Mouse (Mus musculus): ENCODE measurements at regions not wholly inside any gene's neighbourhood (a gene's known extent, or its start where the extent isn't known, plus 50 kb on each side); places are given as distances from the start of the nearest gene placed in this dataset.

DNA sequence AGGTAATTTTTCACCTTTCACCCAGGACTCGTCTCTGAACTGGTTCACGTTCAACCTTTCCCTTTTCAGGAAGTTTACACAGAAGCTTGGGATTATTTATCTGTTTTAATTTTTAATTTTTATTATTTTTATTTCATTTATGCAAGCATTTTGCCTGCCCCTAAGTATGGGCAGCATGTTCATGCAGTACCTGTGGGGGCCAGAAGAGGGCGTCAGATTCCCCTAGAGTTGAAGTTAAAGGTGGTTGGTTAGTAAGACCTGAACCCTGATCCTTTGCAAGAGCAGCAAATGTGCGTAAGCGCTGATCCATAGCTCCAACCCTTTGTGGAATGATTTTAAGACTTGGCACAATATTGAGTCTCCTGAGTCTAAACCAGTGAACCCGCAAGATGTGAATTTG, 271.7 kb upstream of the Rora start:
- H3K27ac ChIP-seq (ENCODE audit: control insufficient read depth, insufficient read depth, low read depth, low read length), result no peak overlapping the region
- H3K27me3 ChIP-seq (ENCODE audit: control insufficient read depth, insufficient read depth, low read length), result no peaks in the 10 kb centered on the region
- no peaks in the 10 kb centered on the region for H3K4me1 ChIP-seq (ENCODE audit: control insufficient read depth, insufficient read depth, low read length)
- no peaks in the 10 kb centered on the region for H3K36me3 ChIP-seq (ENCODE audit: control insufficient read depth, insufficient read depth, low read length)
- H3K4me3 ChIP-seq (ENCODE audit: control insufficient read depth, low read depth, low read length), result no peak overlapping the region
- no peak for TF ChIP-seq POLR2A (IDR thresholded peaks at IDR 0.05; ENCODE audit: control insufficient read depth, low read depth, low read length)
- peak; percentile 42; the same call in 1 of the 2 replicates for TF ChIP-seq CTCF (IDR thresholded peaks at IDR 0.05; ENCODE audit: control insufficient read depth, insufficient read depth, insufficient replicate concordance, low read depth, low read length)

DNA sequence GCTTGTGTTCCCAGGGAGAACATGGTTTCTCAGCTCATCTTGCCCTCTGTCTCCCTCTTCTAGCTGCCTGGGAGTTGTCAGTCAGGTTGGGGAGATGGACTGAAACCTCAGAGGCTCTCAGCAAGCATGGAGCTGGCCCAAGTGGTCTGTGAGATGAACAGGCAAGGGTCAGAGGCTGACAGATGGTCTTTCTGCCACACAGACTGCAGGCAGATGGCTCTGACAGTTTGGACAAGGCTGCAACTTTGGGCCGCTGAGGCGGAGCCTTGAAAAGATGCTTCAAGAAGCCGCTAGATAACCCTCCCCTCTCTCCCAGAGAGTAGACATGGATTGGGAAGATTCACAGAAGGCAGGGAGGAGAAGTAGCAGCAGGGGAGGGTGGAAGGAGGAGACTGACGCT, 252.7 kb upstream of the Rora start:
- TF ChIP-seq CTCF (IDR thresholded peaks at IDR 0.05; ENCODE audit: control insufficient read depth, insufficient read depth, insufficient replicate concordance, low read depth, low read length) (no peak), POLR2A (IDR thresholded peaks at IDR 0.05; ENCODE audit: control insufficient read depth, low read depth, low read length) (no peak)
- Histone ChIP-seq H3K27ac (ENCODE audit: control insufficient read depth, insufficient read depth, low read depth, low read length) (no peak overlapping the region), H3K27me3 (ENCODE audit: control insufficient read depth, insufficient read depth, low read length) (no peaks in the 10 kb centered on the region), H3K4me3 (ENCODE audit: control insufficient read depth, low read depth, low read length) (no peak overlapping the region), H3K36me3 (ENCODE audit: control insufficient read depth, insufficient read depth, low read length) (no peaks in the 10 kb centered on the region), H3K4me1 (ENCODE audit: control insufficient read depth, insufficient read depth, low read length) (no peaks in the 10 kb centered on the region)

DNA sequence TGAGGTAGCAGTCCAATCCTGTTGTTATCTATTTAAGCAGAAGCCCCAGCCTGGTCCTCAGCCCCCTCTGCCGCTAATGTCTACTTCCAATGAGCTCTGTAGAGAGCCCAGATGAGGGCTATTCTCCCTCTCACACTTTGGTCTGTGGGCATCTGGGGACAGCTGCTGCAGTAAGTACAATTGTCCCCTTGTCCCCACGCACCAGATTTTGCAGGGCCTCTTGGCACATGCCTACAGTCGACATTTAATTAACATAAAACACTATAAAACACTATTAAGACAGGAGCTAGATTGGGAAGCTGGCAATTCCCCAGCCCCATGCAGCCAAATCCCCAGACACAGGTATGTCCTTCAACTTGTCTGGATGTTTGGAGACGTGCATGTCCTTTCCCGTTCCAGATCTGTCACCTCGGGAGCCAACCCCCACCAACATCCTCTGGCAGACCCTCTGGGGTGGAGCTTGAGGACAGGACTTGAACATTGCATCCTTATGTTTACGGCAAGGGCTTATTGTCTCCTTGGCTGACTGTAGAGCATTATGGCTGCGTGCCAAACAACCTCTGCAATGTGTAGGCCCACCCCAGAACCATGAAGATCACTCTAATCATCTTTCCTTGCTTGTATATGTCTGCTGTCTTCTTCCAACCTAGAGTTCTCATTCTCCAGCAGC, 251.3 kb upstream of the Rora start:
- H3K4me3 ChIP-seq (ENCODE audit: control insufficient read depth, low read depth, low read length), result no peak overlapping the region
- no peaks in the 10 kb centered on the region for H3K4me1 ChIP-seq (ENCODE audit: control insufficient read depth, insufficient read depth, low read length)
- no peaks in the 10 kb centered on the region for H3K27me3 ChIP-seq (ENCODE audit: control insufficient read depth, insufficient read depth, low read length)
- H3K36me3 ChIP-seq (ENCODE audit: control insufficient read depth, insufficient read depth, low read length), result no peaks in the 10 kb centered on the region
- H3K27ac ChIP-seq (ENCODE audit: control insufficient read depth, insufficient read depth, low read depth, low read length), result no peak overlapping the region
- TF ChIP-seq CTCF (IDR thresholded peaks at IDR 0.05; ENCODE audit: control insufficient read depth, insufficient read depth, insufficient replicate concordance, low read depth, low read length), result no peak
- no peak for TF ChIP-seq POLR2A (IDR thresholded peaks at IDR 0.05; ENCODE audit: control insufficient read depth, low read depth, low read length)

DNA sequence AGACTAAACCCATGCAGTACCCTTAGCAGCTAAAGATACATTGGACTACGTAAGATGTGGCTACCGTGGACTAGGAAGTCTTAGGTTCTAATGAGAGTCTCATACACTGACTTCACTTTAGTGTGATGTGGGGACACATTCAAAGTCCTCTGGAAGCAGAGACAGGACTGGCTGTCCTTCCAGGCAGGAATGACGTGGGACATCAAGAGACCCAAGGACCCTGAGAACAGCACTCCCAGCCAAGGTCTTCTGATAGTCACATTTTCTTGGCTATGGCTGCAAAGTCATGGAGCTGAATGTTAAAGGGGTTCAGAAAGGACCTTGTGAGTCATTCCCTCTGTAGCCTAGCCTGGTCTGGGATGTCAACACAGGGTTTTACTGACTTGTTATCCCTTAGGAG, 250.6 kb upstream of the Rora start:
- Histone ChIP-seq H3K27me3 (ENCODE audit: control insufficient read depth, insufficient read depth, low read length) (no peaks in the 10 kb centered on the region), H3K4me3 (ENCODE audit: control insufficient read depth, low read depth, low read length) (no peak overlapping the region), H3K27ac (ENCODE audit: control insufficient read depth, insufficient read depth, low read depth, low read length) (no peak overlapping the region), H3K4me1 (ENCODE audit: control insufficient read depth, insufficient read depth, low read length) (no peaks in the 10 kb centered on the region), H3K36me3 (ENCODE audit: control insufficient read depth, insufficient read depth, low read length) (no peaks in the 10 kb centered on the region)
- TF ChIP-seq POLR2A (IDR thresholded peaks at IDR 0.05; ENCODE audit: control insufficient read depth, low read depth, low read length) (no peak), CTCF (IDR thresholded peaks at IDR 0.05; ENCODE audit: control insufficient read depth, insufficient read depth, insufficient replicate concordance, low read depth, low read length) (no peak)

DNA sequence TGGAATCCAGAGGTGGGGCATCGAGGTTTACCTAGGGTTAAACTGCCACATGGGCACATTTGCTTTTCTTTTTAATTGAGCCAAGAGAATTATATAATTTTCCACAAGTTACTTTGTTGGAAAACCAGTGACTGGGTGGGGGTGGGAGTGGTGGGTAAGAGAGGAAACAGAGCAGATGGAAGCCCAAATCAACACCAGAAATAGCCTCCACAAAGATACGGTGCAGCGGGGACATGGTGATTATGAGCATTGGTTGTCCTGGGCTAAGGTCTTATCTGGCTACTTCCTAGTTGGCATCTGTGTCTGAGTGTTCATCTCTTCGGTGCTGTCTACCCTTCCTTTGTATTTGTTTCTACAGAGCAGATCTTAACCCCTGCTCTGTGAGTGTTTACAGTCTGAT, 250.1 kb upstream of the Rora start:
- no peak overlapping the region for H3K27ac ChIP-seq (ENCODE audit: control insufficient read depth, insufficient read depth, low read depth, low read length)
- no peaks in the 10 kb centered on the region for H3K27me3 ChIP-seq (ENCODE audit: control insufficient read depth, insufficient read depth, low read length)
- no peak overlapping the region for H3K4me3 ChIP-seq (ENCODE audit: control insufficient read depth, low read depth, low read length)
- no peaks in the 10 kb centered on the region for H3K36me3 ChIP-seq (ENCODE audit: control insufficient read depth, insufficient read depth, low read length)
- TF ChIP-seq CTCF (IDR thresholded peaks at IDR 0.05; ENCODE audit: control insufficient read depth, insufficient read depth, insufficient replicate concordance, low read depth, low read length) (no peak), POLR2A (IDR thresholded peaks at IDR 0.05; ENCODE audit: control insufficient read depth, low read depth, low read length) (no peak)
- H3K4me1 ChIP-seq (ENCODE audit: control insufficient read depth, insufficient read depth, low read length), result no peaks in the 10 kb centered on the region

DNA sequence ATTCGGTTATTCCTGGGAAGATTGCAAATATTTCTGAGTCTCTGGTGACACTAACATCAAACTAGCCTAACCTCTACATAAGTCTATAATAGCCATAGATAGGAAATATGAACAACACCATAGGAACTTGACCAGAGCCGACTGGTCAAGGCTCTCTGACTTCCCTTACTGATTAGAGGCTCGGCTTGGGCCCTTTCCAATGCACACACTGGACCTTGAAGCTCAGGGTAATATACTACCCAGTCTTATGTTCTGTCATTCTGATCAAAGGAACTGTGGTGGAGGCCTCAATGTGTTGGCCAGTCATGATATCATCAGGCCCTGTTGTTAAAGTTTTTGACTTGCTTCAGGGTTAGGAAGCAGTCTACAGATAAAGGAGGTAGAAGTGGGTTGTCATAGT, 243.8 kb upstream of the Rora start:
- Histone ChIP-seq H3K4me3 (ENCODE audit: control insufficient read depth, low read depth, low read length) (no peak overlapping the region), H3K27ac (ENCODE audit: control insufficient read depth, insufficient read depth, low read depth, low read length) (no peak overlapping the region)
- TF ChIP-seq POLR2A (IDR thresholded peaks at IDR 0.05; ENCODE audit: control insufficient read depth, low read depth, low read length) (no peak), CTCF (IDR thresholded peaks at IDR 0.05; ENCODE audit: control insufficient read depth, insufficient read depth, insufficient replicate concordance, low read depth, low read length) (no peak)

DNA sequence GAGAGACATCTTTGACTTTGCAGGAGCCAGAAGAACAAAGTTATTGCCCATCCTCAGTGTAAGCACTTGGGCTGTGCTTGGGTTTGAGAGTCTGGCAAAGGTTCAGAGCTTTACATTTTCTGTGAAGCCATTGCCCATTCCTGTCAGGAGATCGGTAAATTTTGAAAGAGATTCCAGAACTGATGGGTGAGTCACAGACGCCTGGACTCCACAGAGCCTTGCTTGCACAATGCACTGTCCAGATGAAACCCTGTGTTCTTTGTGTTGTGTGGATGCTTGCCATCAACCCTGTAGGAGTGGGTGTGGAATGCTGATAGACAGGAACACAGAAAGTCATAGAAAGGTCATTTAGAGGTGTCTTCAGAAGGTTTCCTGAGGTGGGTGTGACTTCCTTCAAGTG, 227.3 kb upstream of the Rora start:
- TF ChIP-seq POLR2A (IDR thresholded peaks at IDR 0.05; ENCODE audit: control insufficient read depth, low read depth, low read length) (no peak), CTCF (IDR thresholded peaks at IDR 0.05; ENCODE audit: control insufficient read depth, insufficient read depth, insufficient replicate concordance, low read depth, low read length) (no peak)
- Histone ChIP-seq H3K4me3 (ENCODE audit: control insufficient read depth, low read depth, low read length) (no peak overlapping the region), H3K27me3 (ENCODE audit: control insufficient read depth, insufficient read depth, low read length) (no peaks in the 10 kb centered on the region), H3K27ac (ENCODE audit: control insufficient read depth, insufficient read depth, low read depth, low read length) (no peak overlapping the region), H3K4me1 (ENCODE audit: control insufficient read depth, insufficient read depth, low read length) (no peaks in the 10 kb centered on the region), H3K36me3 (ENCODE audit: control insufficient read depth, insufficient read depth, low read length) (no peaks in the 10 kb centered on the region)

More for the DNA sequence above, 243.8 kb upstream of the Rora start:
- Histone ChIP-seq H3K27me3 (ENCODE audit: control insufficient read depth, insufficient read depth, low read length) (no peaks in the 10 kb centered on the region), H3K36me3 (ENCODE audit: control insufficient read depth, insufficient read depth, low read length) (no peaks in the 10 kb centered on the region), H3K4me1 (ENCODE audit: control insufficient read depth, insufficient read depth, low read length) (no peaks in the 10 kb centered on the region)

Data from testis, adult 2 months (tissue).